Mouse (Mus musculus): Measurements from ENCODE around the gene Cep104.

DNA sequence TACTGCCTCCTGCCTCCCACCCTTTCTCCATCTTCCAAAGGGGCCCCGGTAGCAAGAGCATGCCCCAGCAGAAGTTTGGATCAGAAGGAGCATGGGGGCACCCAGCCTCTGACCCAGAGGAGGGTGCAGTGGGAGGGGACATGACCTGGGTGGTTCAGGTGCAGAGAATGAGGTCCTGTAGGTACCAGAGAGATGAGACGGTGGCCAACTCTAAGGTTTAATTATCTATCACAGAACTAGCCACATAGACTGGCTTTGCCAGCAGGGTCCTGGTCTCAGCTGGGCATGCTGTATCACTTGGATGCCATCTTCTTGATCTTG, 51.4 kb downstream of the Cep104 start:
- TF ChIP-seq CTCF (IDR thresholded peaks at IDR 0.05; ENCODE audit: low read depth, low read length) (no peak), GATA1 (IDR thresholded peaks at IDR 0.05; ENCODE audit: borderline replicate concordance, low read length) (no peak)
